ENCODE assay signal across 26 mouse cellular contexts in genomic region chr10:45165851-45166250, GRCm38 (mm10). TPM values are rescaled to one million over a fixed set of nuclear protein-coding genes. Genes with fewer than 3 reads are reported as not detected.
DNase-seq lines count a peak whose midpoint lies in the region; ATAC-seq and TF ChIP-seq lines count a peak whose summit lies in the region.
"Had no signal": no experiment of that assay in that cellular context is flagged by ENCODE, and none has a peak within 500 bp of the region (broad histone marks: within the 10 kb centered on the region; RNA-seq: fewer than 3 reads in every experiment).

No protein-coding gene starts in this region.

- no peaks in the 10 kb centered on the region for H3K27me3 ChIP-seq in heart, embryonic 10.5 days (ENCODE audit: insufficient read depth, poor library complexity, severe bottlenecking)
- H3K27me3 ChIP-seq in hindbrain, postnatal 0 days (ENCODE audit: insufficient read depth, low read length): no peaks in the 10 kb centered on the region
- H3K27me3 ChIP-seq in hindbrain, embryonic 13.5 days: no peaks in the 10 kb centered on the region
- no peaks in the 10 kb centered on the region for H3K27me3 ChIP-seq in midbrain, embryonic 16.5 days (ENCODE audit: control insufficient read depth, insufficient read depth, low read depth, low read length)
- H3K27me3 ChIP-seq in midbrain, embryonic 13.5 days: no peaks in the 10 kb centered on the region
- H3K27me3 ChIP-seq in stomach, embryonic 14.5 days (ENCODE audit: control insufficient read depth, insufficient read depth, low read length): no peaks in the 10 kb centered on the region
- no peaks in the 10 kb centered on the region for H3K27me3 ChIP-seq in stomach, postnatal 0 days (ENCODE audit: control insufficient read depth, insufficient read depth, low read length)
- H3K27me3 ChIP-seq: embryonic facial prominence, embryonic 13.5 days; embryonic facial prominence, embryonic 15.5 days; forebrain, embryonic 12.5 days had no signal

- H3K27ac ChIP-seq in heart, embryonic 10.5 days: no peak overlapping the region
- no peak overlapping the region for H3K27ac ChIP-seq in hindbrain, postnatal 0 days
- no peak overlapping the region for H3K27ac ChIP-seq in hindbrain, embryonic 13.5 days
- H3K27ac ChIP-seq in midbrain, embryonic 16.5 days (ENCODE audit: low read length): no peak overlapping the region
- H3K27ac ChIP-seq in midbrain, embryonic 13.5 days: no peak overlapping the region
- H3K27ac ChIP-seq in stomach, embryonic 14.5 days (ENCODE audit: low read length): no peak overlapping the region
- no peak overlapping the region for H3K27ac ChIP-seq in stomach, postnatal 0 days (replicated peaks)
- H3K27ac ChIP-seq: embryonic facial prominence, embryonic 13.5 days; embryonic facial prominence, embryonic 15.5 days; forebrain, embryonic 10.5 days; forebrain, embryonic 12.5 days had no signal

- DNase-seq in heart, embryonic 10.5 days (ENCODE audit: low spot score): peak; percentile 60
- DNase-seq in heart, postnatal 4 days: no peak
- DNase-seq in hindbrain, postnatal 0 days (ENCODE audit: low spot score): no peak
- no peak for DNase-seq in stomach, postnatal 0 days (ENCODE audit: low spot score)
- DNase-seq: adrenal gland, adult 2 months; adrenal gland, postnatal 10 days; adrenal gland, postnatal 25 days; cerebellum, adult 11 months; cerebellum, adult 18-20 months; cerebellum, adult 8-10 months; cerebellum, adult 9-11 months; cerebellum, postnatal 14 days; cerebellum, postnatal 36 days; embryo, embryonic 11 days had no signal

- TF ChIP-seq CTCF in hindbrain, postnatal 0 days (IDR thresholded peaks at IDR 0.05; ENCODE audit: low read depth): no peak
- no peak for TF ChIP-seq CTCF in stomach, postnatal 0 days (IDR thresholded peaks at IDR 0.05; ENCODE audit: low read depth)

- peak; percentile 40; the same call in 1 of the 2 replicates for ATAC-seq in hindbrain, postnatal 0 days
- no peak for ATAC-seq in hindbrain, embryonic 13.5 days (ENCODE audit: low FRiP score)
- peak; percentile 51; the same call in 1 of the 2 replicates for ATAC-seq in midbrain, embryonic 16.5 days
- ATAC-seq in midbrain, embryonic 13.5 days: no peak
- 0 out of 2 replicates have a peak, but pooled peaks have one; percentile 37 for ATAC-seq in stomach, embryonic 14.5 days (ENCODE audit: insufficient number of reproducible peaks, insufficient read depth, low FRiP score, low read depth)
- ATAC-seq in stomach, postnatal 0 days (ENCODE audit: low FRiP score, low TSS enrichment): no peak; the same call in 1 of the 2 replicates
- ATAC-seq: forebrain, embryonic 14.5 days had no signal

- no peak overlapping the region for H3K9ac ChIP-seq in hindbrain, postnatal 0 days (replicated peaks; ENCODE audit: low read length)
- H3K9ac ChIP-seq in hindbrain, embryonic 13.5 days: no peak overlapping the region
- H3K9ac ChIP-seq in midbrain, embryonic 16.5 days (ENCODE audit: low read depth, low read length): no peak overlapping the region
- H3K9ac ChIP-seq in midbrain, embryonic 13.5 days (replicated peaks): no peak overlapping the region
- no peak overlapping the region for H3K9ac ChIP-seq in stomach, embryonic 14.5 days (replicated peaks; ENCODE audit: low read depth, low read length)
- H3K9ac ChIP-seq in stomach, postnatal 0 days (ENCODE audit: low read length): no peak overlapping the region
- H3K9ac ChIP-seq: embryonic facial prominence, embryonic 13.5 days; embryonic facial prominence, embryonic 15.5 days; forebrain, embryonic 12.5 days had no signal

- no peak for TF ChIP-seq EP300 in stomach, postnatal 0 days (optimal IDR thresholded peaks at IDR 0.05)

- WGBS in heart, embryonic 10.5 days: 84% methylated on average over 8 of the region's 8 CpGs
- WGBS in hindbrain, postnatal 0 days: 81% methylated on average over 8 of the region's 8 CpGs
- 88% methylated on average over 8 of the region's 8 CpGs for WGBS in hindbrain, embryonic 13.5 days
- 90% methylated on average over 8 of the region's 8 CpGs for WGBS in midbrain, embryonic 16.5 days
- WGBS in midbrain, embryonic 13.5 days: 88% methylated on average over 8 of the region's 8 CpGs
- 88% methylated on average over 8 of the region's 8 CpGs for WGBS in stomach, embryonic 14.5 days
- 83% methylated on average over 8 of the region's 8 CpGs for WGBS in stomach, postnatal 0 days

- no peaks in the 10 kb centered on the region for H3K9me3 ChIP-seq in heart, embryonic 10.5 days
- no peaks in the 10 kb centered on the region for H3K9me3 ChIP-seq in hindbrain, postnatal 0 days (ENCODE audit: low read length)
- no peaks in the 10 kb centered on the region for H3K9me3 ChIP-seq in hindbrain, embryonic 13.5 days
- H3K9me3 ChIP-seq in midbrain, embryonic 16.5 days (replicated peaks; ENCODE audit: control insufficient read depth, low read length, poor library complexity, severe bottlenecking): no peaks in the 10 kb centered on the region
- H3K9me3 ChIP-seq in midbrain, embryonic 13.5 days: no peaks in the 10 kb centered on the region
- no peaks in the 10 kb centered on the region for H3K9me3 ChIP-seq in stomach, embryonic 14.5 days (ENCODE audit: control insufficient read depth, low read depth, low read length)
- H3K9me3 ChIP-seq in stomach, postnatal 0 days (ENCODE audit: control insufficient read depth, low read length): no peaks in the 10 kb centered on the region
- H3K9me3 ChIP-seq: embryonic facial prominence, embryonic 13.5 days; embryonic facial prominence, embryonic 15.5 days; forebrain, embryonic 10.5 days; forebrain, embryonic 12.5 days had no signal

- no peaks in the 10 kb centered on the region for H3K4me1 ChIP-seq in heart, embryonic 10.5 days
- H3K4me1 ChIP-seq in hindbrain, postnatal 0 days (ENCODE audit: insufficient read depth, low read length): no peaks in the 10 kb centered on the region
- no peaks in the 10 kb centered on the region for H3K4me1 ChIP-seq in hindbrain, embryonic 13.5 days (replicated peaks)
- no peaks in the 10 kb centered on the region for H3K4me1 ChIP-seq in midbrain, embryonic 16.5 days (ENCODE audit: control insufficient read depth, insufficient read depth, low read length)
- H3K4me1 ChIP-seq in midbrain, embryonic 13.5 days (replicated peaks): no peaks in the 10 kb centered on the region
- no peaks in the 10 kb centered on the region for H3K4me1 ChIP-seq in stomach, embryonic 14.5 days (ENCODE audit: control insufficient read depth, insufficient read depth, low read length)
- H3K4me1 ChIP-seq in stomach, postnatal 0 days (replicated peaks; ENCODE audit: control insufficient read depth, insufficient read depth): no peaks in the 10 kb centered on the region
- H3K4me1 ChIP-seq: embryonic facial prominence, embryonic 13.5 days; embryonic facial prominence, embryonic 15.5 days; forebrain, embryonic 12.5 days had no signal

- H3K36me3 ChIP-seq in heart, embryonic 10.5 days: no peaks in the 10 kb centered on the region
- H3K36me3 ChIP-seq in hindbrain, postnatal 0 days (ENCODE audit: insufficient read depth, low read length): 0 out of 2 replicates have a peak, but pooled peaks cover under 1% of the 10 kb centered on the region
- H3K36me3 ChIP-seq in hindbrain, embryonic 13.5 days: no peaks in the 10 kb centered on the region
- no peaks in the 10 kb centered on the region for H3K36me3 ChIP-seq in midbrain, embryonic 16.5 days (ENCODE audit: control insufficient read depth, insufficient read depth, low read length)
- H3K36me3 ChIP-seq in midbrain, embryonic 13.5 days: peaks cover 1% of the 10 kb centered on the region
- H3K36me3 ChIP-seq in stomach, embryonic 14.5 days (ENCODE audit: control insufficient read depth, insufficient read depth, low read length): no peaks in the 10 kb centered on the region
- H3K36me3 ChIP-seq in stomach, postnatal 0 days (ENCODE audit: control insufficient read depth, insufficient read depth, low read length): no peaks in the 10 kb centered on the region
- H3K36me3 ChIP-seq: embryonic facial prominence, embryonic 15.5 days; forebrain, embryonic 12.5 days had no signal

- H3K4me3 ChIP-seq in heart, embryonic 10.5 days: no peak overlapping the region
- no peak overlapping the region for H3K4me3 ChIP-seq in hindbrain, postnatal 0 days (ENCODE audit: low read length)
- H3K4me3 ChIP-seq in hindbrain, embryonic 13.5 days: no peak overlapping the region
- H3K4me3 ChIP-seq in midbrain, embryonic 16.5 days (ENCODE audit: low read depth, low read length): no peak overlapping the region
- H3K4me3 ChIP-seq in midbrain, embryonic 13.5 days (replicated peaks): no peak overlapping the region
- H3K4me3 ChIP-seq in stomach, embryonic 14.5 days (ENCODE audit: low read depth, low read length): no peak overlapping the region
- no peak overlapping the region for H3K4me3 ChIP-seq in stomach, postnatal 0 days (ENCODE audit: low read depth, low read length)
- H3K4me3 ChIP-seq: embryonic facial prominence, embryonic 13.5 days; embryonic facial prominence, embryonic 15.5 days; erythroblast, embryonic 14.5 days; forebrain, embryonic 10.5 days; forebrain, embryonic 12.5 days had no signal

- no peak overlapping the region for H3K4me2 ChIP-seq in hindbrain, postnatal 0 days (ENCODE audit: low read depth, low read length)
- H3K4me2 ChIP-seq in hindbrain, embryonic 13.5 days: no peak overlapping the region
- no peak overlapping the region for H3K4me2 ChIP-seq in midbrain, embryonic 16.5 days (ENCODE audit: low read length)
- no peak overlapping the region for H3K4me2 ChIP-seq in midbrain, embryonic 13.5 days (replicated peaks)
- no peak overlapping the region for H3K4me2 ChIP-seq in stomach, embryonic 14.5 days (replicated peaks; ENCODE audit: low read depth, low read length)
- H3K4me2 ChIP-seq in stomach, postnatal 0 days (replicated peaks; ENCODE audit: low read depth): no peak overlapping the region
- H3K4me2 ChIP-seq: embryonic facial prominence, embryonic 13.5 days; embryonic facial prominence, embryonic 15.5 days; forebrain, embryonic 12.5 days had no signal

RNA-seq across cellular contexts. Expression of gene Popdc3, which starts 12.0 kb away (rescaled TPM):
- polyA plus RNA-seq in heart, embryonic 10.5 days (2016; fragmentation: Nextera tagmentation; extraction: Ambion mirVana): 11.0 and 15.9 TPM in 2 replicates
- total RNA-seq in heart, postnatal 4 days (2021): 10 to 100 TPM; 35.3 to 39.5 TPM
- total RNA-seq in hindbrain, postnatal 0 days (2014; rRNA removed): 1.2 and 2.0 TPM in 2 replicates
- 2.7 and 2.9 TPM in 2 replicates for polyA plus RNA-seq in hindbrain, postnatal 0 days (2015; fragmentation: Nextera tagmentation; extraction: Ambion mirVana)
- polyA plus RNA-seq in hindbrain, embryonic 13.5 days (2015; fragmentation: Nextera tagmentation; extraction: Ambion mirVana): 1.8 and 2.4 TPM in 2 replicates
- 1.6 and 2.2 TPM in 2 replicates for polyA plus RNA-seq in midbrain, embryonic 16.5 days (2015; fragmentation: Nextera tagmentation; extraction: Ambion mirVana)
- 0.54 and 0.73 TPM in 2 replicates for polyA plus RNA-seq in midbrain, embryonic 13.5 days (2015; fragmentation: Nextera tagmentation; extraction: Ambion mirVana)
- 0.58 and 0.90 TPM in 2 replicates for polyA plus RNA-seq in stomach, embryonic 14.5 days (2014; fragmentation: Nextera tagmentation; extraction: Ambion mirVana)
- polyA plus RNA-seq in stomach, postnatal 0 days (2015; fragmentation: Nextera tagmentation; extraction: Ambion mirVana): 3.3 and 4.2 TPM in 2 replicates
- total RNA-seq: common myeloid progenitor, adult 5-6 weeks; MEL had no signal
- polyA plus RNA-seq: erythroblast, embryonic 14.5 days had no signal

Comparison
In these comparisons a context has a peak if more than half of its experiments do, and no peak if none do; other contexts are left out.
1. ATAC-seq: peak in hindbrain, postnatal 0 days (single experiment), midbrain, embryonic 16.5 days (single experiment) and stomach, embryonic 14.5 days (single experiment); none in hindbrain, embryonic 13.5 days (single experiment), midbrain, embryonic 13.5 days (single experiment) and stomach, postnatal 0 days (single experiment).